Mouse (Mus musculus) neural tube, embryonic 10.5 days (tissue): ENCODE data around the gene Dock2.

Experiments used
- DNase-seq: peaks from one replicate; pipeline ENCODE4 v3.0.0-alpha.2; 2017; ENCODE audit warnings: low spot score; ENCODE audit errors: extremely low spot score

Dock2 gene

DNA sequence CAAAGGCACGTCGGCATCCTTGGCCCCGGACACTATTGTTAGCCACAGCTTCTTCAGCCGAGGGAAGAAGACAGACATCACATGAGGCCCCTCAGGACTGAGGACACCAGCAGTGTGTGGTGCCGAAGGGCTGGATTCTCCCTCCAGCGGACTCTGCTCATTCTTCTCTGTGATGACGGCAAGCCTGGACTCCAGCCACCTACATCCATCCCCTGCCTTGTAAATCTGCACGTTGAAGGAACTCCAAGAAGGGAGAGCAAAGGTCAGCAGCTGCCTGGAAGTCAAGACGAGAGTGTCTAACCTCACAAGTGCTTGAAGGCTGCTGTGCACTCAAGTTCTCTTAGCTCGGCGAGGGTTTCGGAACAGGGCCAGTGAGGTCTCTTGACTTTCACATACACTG is 428.3 kb downstream of the Dock2 start:
- DNase-seq: no peak

- no peak for DNase-seq
Observed at GRCm38 (mm10) chr11:34349453-34350056, 434.1 kb downstream of the Dock2 start.

DNA sequence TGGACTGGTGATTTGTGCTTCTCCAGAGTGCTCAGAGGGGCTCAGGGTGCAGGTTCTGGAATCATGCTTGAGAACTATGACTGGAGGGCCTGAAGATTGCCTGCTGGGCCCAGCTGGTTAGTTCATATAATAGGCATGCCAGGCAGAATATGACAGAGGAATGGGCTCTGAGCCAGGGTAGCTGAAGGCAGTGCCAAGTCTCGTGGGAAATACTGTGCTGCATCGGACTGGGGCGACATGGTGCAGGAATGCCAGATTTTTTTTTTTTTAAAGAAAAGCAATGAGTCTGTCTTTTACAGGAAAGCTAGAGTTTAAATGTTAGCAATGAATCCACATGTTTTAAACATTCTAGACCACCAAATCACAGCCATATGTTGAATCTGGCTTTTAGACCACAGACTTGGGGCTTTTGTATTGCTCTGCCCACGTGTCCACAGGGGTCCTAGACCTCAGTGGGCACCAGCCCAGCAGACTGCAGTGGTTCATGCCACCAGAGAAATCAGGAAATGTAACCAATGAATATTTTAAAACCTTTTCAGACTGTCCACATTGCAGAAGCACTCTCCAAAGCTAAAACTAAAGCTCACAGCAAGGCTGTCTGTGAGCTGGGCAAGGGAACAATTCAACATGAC is 435.3 kb downstream of the Dock2 start:
- no peak for DNase-seq

DNA sequence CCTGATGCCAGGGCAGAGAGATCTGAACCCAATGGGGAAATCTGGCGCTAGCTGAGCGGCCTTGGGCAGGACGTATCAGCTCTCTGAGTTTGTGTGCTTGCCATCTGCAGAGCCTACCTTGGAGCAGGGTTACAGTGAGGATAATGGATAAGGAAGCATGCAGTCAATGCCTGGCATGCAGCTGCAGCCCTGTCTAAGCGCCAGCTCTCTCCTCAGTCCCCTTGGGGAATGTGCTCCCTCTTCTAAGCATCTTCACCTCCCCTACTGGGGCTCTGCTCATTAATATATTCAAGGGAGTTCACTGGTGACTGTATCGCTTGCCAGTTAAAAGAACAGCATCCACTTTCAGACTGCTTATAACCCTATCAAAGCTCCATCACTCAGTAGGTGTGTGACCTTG is 439.4 kb downstream of the Dock2 start:
- no peak for DNase-seq

DNA sequence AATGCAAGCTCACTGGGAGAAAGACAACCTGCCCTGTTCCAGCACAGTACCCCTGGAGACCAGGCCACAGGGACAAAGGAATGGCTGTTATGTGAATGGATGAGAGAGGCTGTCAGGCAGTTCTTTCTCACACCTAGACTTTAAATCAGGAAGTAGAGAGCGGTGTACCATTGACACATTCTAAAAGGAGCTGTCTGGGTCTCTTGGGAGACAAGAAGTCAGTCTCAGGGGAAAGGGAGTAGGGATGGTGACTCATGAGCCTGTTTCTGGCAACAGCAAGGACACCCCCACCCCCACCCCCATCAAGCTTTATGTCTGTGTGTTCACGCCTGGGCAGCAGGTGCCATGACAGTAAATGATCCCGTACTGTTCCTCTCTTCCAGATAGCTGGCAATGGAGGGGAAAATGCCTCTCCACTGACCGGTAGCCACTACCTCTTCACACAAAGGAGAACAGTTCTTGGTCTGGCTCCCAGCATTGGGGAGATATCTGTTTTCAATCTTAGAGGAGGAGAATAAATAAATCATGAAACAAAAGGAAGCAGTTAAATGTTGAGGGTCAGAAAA is 439.9 kb downstream of the Dock2 start:
- DNase-seq: no peak

DNA sequence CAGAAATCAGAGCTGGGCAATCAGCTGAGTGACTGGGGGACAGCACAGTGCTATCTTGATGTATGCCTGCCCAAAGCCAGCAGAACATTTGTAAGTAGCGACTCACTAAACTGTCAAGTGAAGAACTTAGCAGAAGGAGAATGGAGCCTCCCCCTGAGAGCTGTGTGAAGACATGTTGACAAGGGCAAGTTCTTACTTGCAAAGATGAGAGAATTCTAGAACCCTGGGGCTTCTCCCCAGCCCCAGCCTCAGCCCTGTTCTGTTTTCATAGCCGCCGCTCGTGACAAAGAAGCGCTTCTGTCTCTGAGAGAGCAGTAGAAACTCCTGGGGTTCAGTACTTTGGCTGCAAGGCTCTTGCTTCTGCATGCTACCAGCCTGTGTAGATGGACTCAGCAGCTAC is 444.0 kb downstream of the Dock2 start:
- no peak for DNase-seq

- no peak for DNase-seq
Observed at GRCm38 (mm10) chr11:34337907-34338306, 445.8 kb downstream of the Dock2 start.

- no peak for DNase-seq
Observed at GRCm38 (mm10) chr11:34332344-34333031, 451.2 kb downstream of the Dock2 start.

GRCm38 (mm10) chr11:34323664-34324063 is 460.0 kb downstream of the Dock2 start:
- DNase-seq: no peak

DNA sequence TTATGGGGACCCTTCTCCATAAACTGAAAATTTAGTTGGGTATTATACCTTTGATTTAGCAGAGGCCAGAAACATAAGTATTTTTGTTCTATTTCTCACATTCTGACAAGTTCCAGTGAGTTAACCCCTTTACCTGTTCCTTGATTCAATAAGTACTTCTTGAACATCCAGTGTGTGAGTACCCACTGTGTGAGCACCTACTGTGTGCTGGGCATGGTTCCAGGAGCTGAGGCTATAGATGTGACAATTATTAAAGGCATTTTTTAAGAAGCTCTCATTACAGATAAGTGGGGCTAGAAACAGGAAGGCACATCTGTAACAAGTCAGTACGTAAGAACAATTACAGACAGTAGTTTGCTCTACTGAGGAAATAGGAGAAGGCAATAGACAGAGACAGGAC is 464.4 kb downstream of the Dock2 start:
- DNase-seq: no peak

DNA sequence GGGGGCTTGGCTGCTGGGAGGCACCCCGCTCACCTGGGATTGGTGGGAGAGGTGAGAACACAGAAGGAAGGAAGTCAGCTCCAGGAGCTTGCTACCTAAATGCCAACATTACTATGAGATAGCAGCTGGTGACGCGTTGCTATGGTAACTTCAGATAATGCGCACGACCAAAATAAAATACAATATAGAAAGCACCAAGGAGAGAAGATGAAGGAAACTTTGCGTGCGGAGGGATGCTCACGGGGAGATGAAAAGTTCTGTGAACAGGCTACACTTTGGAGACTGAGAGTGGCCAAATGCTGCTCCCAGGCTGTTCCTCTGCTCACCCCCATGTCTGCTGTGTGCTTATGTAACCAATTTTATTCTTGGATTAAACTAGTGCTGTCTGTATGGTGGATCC is 466.7 kb downstream of the Dock2 start:
- no peak for DNase-seq

DNA sequence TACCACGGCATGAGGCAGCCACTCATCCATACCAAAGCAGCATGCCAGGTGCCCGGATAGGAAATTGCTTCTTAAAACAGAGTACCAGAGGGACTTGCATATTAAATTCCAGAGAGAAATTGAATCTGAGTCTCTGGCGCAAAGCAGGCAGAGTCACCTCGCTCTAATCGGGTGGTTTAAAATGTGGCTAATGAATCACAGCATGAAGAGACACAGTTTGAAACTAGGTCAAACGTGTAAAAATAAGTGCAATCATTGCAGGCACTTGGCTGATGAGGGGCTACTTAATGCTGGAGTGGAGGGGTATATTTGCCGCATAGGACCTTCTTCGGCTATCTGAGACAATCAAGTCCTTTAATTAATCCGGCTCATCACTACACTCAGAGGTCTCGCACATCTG is 467.5 kb downstream of the Dock2 start:
- no peak for DNase-seq

DNA sequence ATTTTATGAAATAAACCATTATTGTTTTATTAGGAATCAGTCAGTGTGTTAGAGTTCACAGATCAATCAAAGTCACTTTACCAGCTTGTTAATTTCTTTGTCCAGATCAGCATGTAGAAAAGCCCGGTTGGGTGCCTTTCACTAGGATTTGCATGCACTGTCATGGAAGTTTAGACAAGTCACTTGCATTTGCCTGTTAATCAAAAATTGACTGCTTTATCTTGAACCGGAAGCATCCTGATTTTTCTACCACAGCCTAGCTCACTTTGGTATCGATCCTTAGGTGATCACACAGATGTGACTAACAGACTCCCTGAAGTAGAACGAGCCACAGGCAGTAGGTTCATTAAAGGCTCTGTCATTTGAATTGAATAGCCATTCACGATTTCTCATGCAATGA is 468.3 kb downstream of the Dock2 start:
- DNase-seq: peak; percentile 25

GRCm38 (mm10) chr11:34314534-34315379 is 468.9 kb downstream of the Dock2 start, which contains the start of gene Fam196b:
Gene Fam196b (plus strand): TSS chr11:34314822.
- peak; percentile 38 for DNase-seq

GRCm38 (mm10) chr11:34312208-34312607 is 471.5 kb downstream of the Dock2 start:
- no peak for DNase-seq

- DNase-seq: no peak
Observed at GRCm38 (mm10) chr11:34311717-34312116, 472.0 kb downstream of the Dock2 start.

- no peak for DNase-seq
Observed at GRCm38 (mm10) chr11:34309360-34309759, 474.3 kb downstream of the Dock2 start.

GRCm38 (mm10) chr11:34308731-34309130 is 475.0 kb downstream of the Dock2 start:
- no peak for DNase-seq

- no peak for DNase-seq
Observed at GRCm38 (mm10) chr11:34306231-34306630, 477.5 kb downstream of the Dock2 start.

DNA sequence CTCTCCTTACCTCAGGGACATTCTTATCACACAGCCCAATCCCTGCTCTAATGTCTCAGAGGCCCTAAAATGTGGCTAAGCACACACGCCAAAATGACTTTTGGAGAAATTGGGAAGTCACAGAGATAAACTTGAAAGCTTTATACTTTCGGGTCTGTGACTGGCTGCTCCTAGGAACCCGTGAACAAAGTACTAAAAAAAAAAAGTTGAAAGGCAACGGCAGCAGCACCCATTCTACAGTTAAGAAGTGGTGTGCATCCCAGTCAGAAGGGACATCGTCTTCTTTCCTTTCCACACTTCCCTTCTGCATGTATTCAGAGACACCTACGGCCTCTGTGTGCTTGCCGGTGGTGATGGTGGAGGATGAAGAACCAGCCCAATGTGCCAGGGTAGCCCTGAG is 483.6 kb downstream of the Dock2 start:
- no peak for DNase-seq

DNA sequence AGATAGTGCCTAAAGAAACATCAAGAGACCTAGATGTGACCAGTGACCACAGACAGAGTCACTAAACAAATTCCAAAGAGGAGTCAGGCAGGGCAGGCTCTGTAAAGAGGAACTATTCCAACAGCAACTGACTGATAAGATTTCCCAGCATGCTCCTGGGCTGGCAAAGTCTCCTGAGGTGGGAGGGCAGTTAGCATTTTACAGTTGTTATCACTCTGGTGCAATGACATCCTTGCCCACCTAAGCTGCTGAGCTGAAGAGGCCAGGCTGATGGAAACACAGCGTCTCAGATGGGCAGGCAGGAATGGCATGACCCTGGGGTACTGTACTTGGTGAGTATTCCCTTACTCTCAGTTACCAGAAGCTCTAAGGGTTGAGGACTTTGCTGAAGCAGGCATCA is 484.1 kb downstream of the Dock2 start:
- no peak for DNase-seq
